Mouse (Mus musculus): ENCODE measurements around the gene Ddx10. TPM values are rescaled to one million over a fixed set of nuclear protein-coding genes. Genes with fewer than 3 reads are reported as not detected.

Gene Ddx10
- polyA plus RNA-seq, 1 experiment from 2014 or later = 22.8 TPM

GRCm38 (mm10) chr9:53269466-53269755 is 21.6 kb upstream of the Ddx10 start:
- Histone ChIP-seq H3K9me3 (replicated peaks; ENCODE audit: control insufficient read depth, low read length) (no peaks in the 10 kb centered on the region), H3K9ac (ENCODE audit: low read length) (no peak overlapping the region), H3K27me3 (replicated peaks; ENCODE audit: control insufficient read depth, insufficient read depth, low read length) (no peaks in the 10 kb centered on the region), H3K4me2 (ENCODE audit: low read length) (no peak overlapping the region), H3K27ac (ENCODE audit: low read depth, low read length) (no peak overlapping the region), H3K4me3 (ENCODE audit: low read depth, low read length) (no peak overlapping the region), H3K4me1 (ENCODE audit: control insufficient read depth, insufficient read depth, low read length) (no peaks in the 10 kb centered on the region), H3K36me3 (ENCODE audit: control insufficient read depth, insufficient read depth, low read length) (no peaks in the 10 kb centered on the region)
- WGBS = 92% methylated on average over 5 of the region's 5 CpGs
- ATAC-seq = no peak
- DNase-seq (ENCODE audit: low spot score) = no peak

GRCm38 (mm10) chr9:53268731-53269465 is 21.0 kb upstream of the Ddx10 start:
- Histone ChIP-seq H3K9me3 (replicated peaks; ENCODE audit: control insufficient read depth, low read length) (no peaks in the 10 kb centered on the region), H3K4me3 (ENCODE audit: low read depth, low read length) (no peak overlapping the region), H3K36me3 (ENCODE audit: control insufficient read depth, insufficient read depth, low read length) (no peaks in the 10 kb centered on the region), H3K27ac (ENCODE audit: low read depth, low read length) (no peak overlapping the region), H3K4me1 (ENCODE audit: control insufficient read depth, insufficient read depth, low read length) (no peaks in the 10 kb centered on the region), H3K27me3 (replicated peaks; ENCODE audit: control insufficient read depth, insufficient read depth, low read length) (no peaks in the 10 kb centered on the region), H3K9ac (ENCODE audit: low read length) (no peak overlapping the region), H3K4me2 (ENCODE audit: low read length) (no peak overlapping the region)
- DNase-seq (ENCODE audit: low spot score) (peak; percentile 30), ATAC-seq (no peak)
- 76% methylated on average over 5 of the region's 5 CpGs for WGBS

- Histone ChIP-seq H3K4me2 (ENCODE audit: low read length) (no peak overlapping the region), H3K4me1 (ENCODE audit: control insufficient read depth, insufficient read depth, low read length) (no peaks in the 10 kb centered on the region), H3K9me3 (replicated peaks; ENCODE audit: control insufficient read depth, low read length) (no peaks in the 10 kb centered on the region), H3K27me3 (replicated peaks; ENCODE audit: control insufficient read depth, insufficient read depth, low read length) (no peaks in the 10 kb centered on the region), H3K4me3 (ENCODE audit: low read depth, low read length) (no peak overlapping the region), H3K27ac (ENCODE audit: low read depth, low read length) (no peak overlapping the region), H3K36me3 (ENCODE audit: control insufficient read depth, insufficient read depth, low read length) (no peaks in the 10 kb centered on the region), H3K9ac (ENCODE audit: low read length) (no peak overlapping the region)
- 86% methylated on average over 5 of the region's 5 CpGs for WGBS
- no peak for ATAC-seq
- DNase-seq (ENCODE audit: low spot score) = no peak
Observed at GRCm38 (mm10) chr9:53268036-53268435, 20.2 kb upstream of the Ddx10 start.

- no peak overlapping the region for H3K9ac ChIP-seq (ENCODE audit: low read length)
- no peaks in the 10 kb centered on the region for H3K36me3 ChIP-seq (ENCODE audit: control insufficient read depth, insufficient read depth, low read length)
- no peaks in the 10 kb centered on the region for H3K27me3 ChIP-seq (replicated peaks; ENCODE audit: control insufficient read depth, insufficient read depth, low read length)
- WGBS = 55% methylated on average over 2 of the region's 2 CpGs
- no peak overlapping the region for H3K4me2 ChIP-seq (ENCODE audit: low read length)
- no peak for DNase-seq (ENCODE audit: low spot score)
- H3K4me3 ChIP-seq (ENCODE audit: low read depth, low read length) = no peak overlapping the region
- no peaks in the 10 kb centered on the region for H3K9me3 ChIP-seq (replicated peaks; ENCODE audit: control insufficient read depth, low read length)
- no peak for ATAC-seq
- H3K4me1 ChIP-seq (ENCODE audit: control insufficient read depth, insufficient read depth, low read length) = no peaks in the 10 kb centered on the region
- H3K27ac ChIP-seq (ENCODE audit: low read depth, low read length) = no peak overlapping the region
Observed at GRCm38 (mm10) chr9:53265589-53265988, 17.7 kb upstream of the Ddx10 start.

- Histone ChIP-seq H3K9ac (ENCODE audit: low read length) (no peak overlapping the region), H3K4me2 (ENCODE audit: low read length) (no peak overlapping the region), H3K9me3 (replicated peaks; ENCODE audit: control insufficient read depth, low read length) (no peaks in the 10 kb centered on the region), H3K4me1 (ENCODE audit: control insufficient read depth, insufficient read depth, low read length) (no peaks in the 10 kb centered on the region), H3K36me3 (ENCODE audit: control insufficient read depth, insufficient read depth, low read length) (no peaks in the 10 kb centered on the region), H3K27ac (ENCODE audit: low read depth, low read length) (no peak overlapping the region), H3K27me3 (replicated peaks; ENCODE audit: control insufficient read depth, insufficient read depth, low read length) (no peaks in the 10 kb centered on the region), H3K4me3 (ENCODE audit: low read depth, low read length) (no peak overlapping the region)
- 80% methylated on average over 4 of the region's 4 CpGs for WGBS
- DNase-seq (ENCODE audit: low spot score) (no peak), ATAC-seq (no peak)
Observed at GRCm38 (mm10) chr9:53264387-53264786, 16.5 kb upstream of the Ddx10 start.

GRCm38 (mm10) chr9:53258199-53258598 is 10.3 kb upstream of the Ddx10 start:
- H3K9ac ChIP-seq (ENCODE audit: low read length) = no peak overlapping the region
- 51% methylated on average over 6 of the region's 6 CpGs for WGBS

GRCm38 (mm10) chr9:53257772-53258171 is 9.9 kb upstream of the Ddx10 start:
- 5% methylated on average over 3 of the region's 3 CpGs for WGBS
- H3K4me3 ChIP-seq (ENCODE audit: low read depth, low read length) = no peak overlapping the region
- DNase-seq (ENCODE audit: low spot score) = no peak
- no peak for ATAC-seq
- no peaks in the 10 kb centered on the region for H3K9me3 ChIP-seq (replicated peaks; ENCODE audit: control insufficient read depth, low read length)
- no peak overlapping the region for H3K27ac ChIP-seq (ENCODE audit: low read depth, low read length)
- H3K9ac ChIP-seq (ENCODE audit: low read length) = no peak overlapping the region
- no peaks in the 10 kb centered on the region for H3K27me3 ChIP-seq (replicated peaks; ENCODE audit: control insufficient read depth, insufficient read depth, low read length)
- no peaks in the 10 kb centered on the region for H3K4me1 ChIP-seq (ENCODE audit: control insufficient read depth, insufficient read depth, low read length)
- H3K4me2 ChIP-seq (ENCODE audit: low read length) = no peak overlapping the region
- H3K36me3 ChIP-seq (ENCODE audit: control insufficient read depth, insufficient read depth, low read length) = no peaks in the 10 kb centered on the region

More at GRCm38 (mm10) chr9:53258199-53258598, 10.3 kb upstream of the Ddx10 start:
- no peak for DNase-seq (ENCODE audit: low spot score)
- H3K9me3 ChIP-seq (replicated peaks; ENCODE audit: control insufficient read depth, low read length) = no peaks in the 10 kb centered on the region
- H3K36me3 ChIP-seq (ENCODE audit: control insufficient read depth, insufficient read depth, low read length) = no peaks in the 10 kb centered on the region
- H3K4me1 ChIP-seq (ENCODE audit: control insufficient read depth, insufficient read depth, low read length) = no peaks in the 10 kb centered on the region
- no peaks in the 10 kb centered on the region for H3K27me3 ChIP-seq (replicated peaks; ENCODE audit: control insufficient read depth, insufficient read depth, low read length)
- no peak overlapping the region for H3K27ac ChIP-seq (ENCODE audit: low read depth, low read length)
- no peak for ATAC-seq
- H3K4me2 ChIP-seq (ENCODE audit: low read length) = no peak overlapping the region
- H3K4me3 ChIP-seq (ENCODE audit: low read depth, low read length) = no peak overlapping the region

- WGBS = 80% methylated on average over 4 of the region's 4 CpGs
- H3K27ac ChIP-seq (ENCODE audit: low read depth, low read length) = no peak overlapping the region
- H3K9ac ChIP-seq (ENCODE audit: low read length) = no peak overlapping the region
- no peak for ATAC-seq
- no peaks in the 10 kb centered on the region for H3K4me1 ChIP-seq (ENCODE audit: control insufficient read depth, insufficient read depth, low read length)
- no peak overlapping the region for H3K4me2 ChIP-seq (ENCODE audit: low read length)
- H3K27me3 ChIP-seq (replicated peaks; ENCODE audit: control insufficient read depth, insufficient read depth, low read length) = no peaks in the 10 kb centered on the region
- no peaks in the 10 kb centered on the region for H3K9me3 ChIP-seq (replicated peaks; ENCODE audit: control insufficient read depth, low read length)
- no peaks in the 10 kb centered on the region for H3K36me3 ChIP-seq (ENCODE audit: control insufficient read depth, insufficient read depth, low read length)
- DNase-seq (ENCODE audit: low spot score) = no peak
- H3K4me3 ChIP-seq (ENCODE audit: low read depth, low read length) = no peak overlapping the region
Observed at GRCm38 (mm10) chr9:53256690-53257305, 8.9 kb upstream of the Ddx10 start.

- Histone ChIP-seq H3K4me2 (ENCODE audit: low read length) (no peak overlapping the region), H3K27ac (ENCODE audit: low read depth, low read length) (no peak overlapping the region), H3K36me3 (ENCODE audit: control insufficient read depth, insufficient read depth, low read length) (no peaks in the 10 kb centered on the region), H3K27me3 (replicated peaks; ENCODE audit: control insufficient read depth, insufficient read depth, low read length) (no peaks in the 10 kb centered on the region), H3K4me3 (ENCODE audit: low read depth, low read length) (no peak overlapping the region), H3K9me3 (replicated peaks; ENCODE audit: control insufficient read depth, low read length) (no peaks in the 10 kb centered on the region), H3K4me1 (ENCODE audit: control insufficient read depth, insufficient read depth, low read length) (no peaks in the 10 kb centered on the region), H3K9ac (ENCODE audit: low read length) (no peak overlapping the region)
- DNase-seq (ENCODE audit: low spot score) (peak; percentile 88), ATAC-seq (no peak)
- WGBS = 12% methylated on average over 4 of the region's 4 CpGs
Observed at GRCm38 (mm10) chr9:53254368-53254767, 6.5 kb upstream of the Ddx10 start.

Data from forebrain, embryonic 14.5 days (tissue).